Mouse (Mus musculus): ENCODE measurements at regions not wholly inside any gene's neighbourhood (a gene's known extent, or its start where the extent isn't known, plus 50 kb on each side); places are given as distances from the start of the nearest gene placed in this dataset.
A peak's percentile ranks its signal among the peaks of the same experiment; 100 is the strongest.

DNA sequence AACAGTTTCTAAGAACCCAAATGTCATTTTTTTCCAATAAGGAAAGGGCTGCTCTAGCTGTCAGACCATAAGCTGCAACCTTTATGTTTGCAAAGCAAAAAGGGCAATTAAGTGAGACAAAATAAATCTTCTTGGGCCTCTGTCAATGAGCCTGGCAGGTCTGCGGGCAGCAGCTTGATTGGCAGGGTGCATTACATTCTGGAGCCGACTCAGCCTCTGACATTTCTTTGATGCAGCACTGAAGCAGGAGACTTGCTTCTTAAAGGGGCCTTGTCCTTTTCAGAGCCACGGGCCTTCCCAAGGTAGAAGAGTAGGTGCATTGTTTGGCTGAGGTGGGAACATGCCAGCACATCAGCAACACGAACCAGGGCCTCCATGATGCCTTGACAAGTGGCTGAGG, 190.2 kb upstream of the Kdm8 start:
- DNase-seq (ENCODE audit: extremely low spot score, low read depth, low spot score) = no peak

GRCm38 (mm10) chr7:125259016-125259415, 185.5 kb upstream of the Kdm8 start:
- no peak for DNase-seq (ENCODE audit: extremely low spot score, low read depth, low spot score)

- DNase-seq (ENCODE audit: extremely low spot score, low read depth, low spot score) = no peak
Observed at GRCm38 (mm10) chr7:125262133-125262532, 182.3 kb upstream of the Kdm8 start.

DNA sequence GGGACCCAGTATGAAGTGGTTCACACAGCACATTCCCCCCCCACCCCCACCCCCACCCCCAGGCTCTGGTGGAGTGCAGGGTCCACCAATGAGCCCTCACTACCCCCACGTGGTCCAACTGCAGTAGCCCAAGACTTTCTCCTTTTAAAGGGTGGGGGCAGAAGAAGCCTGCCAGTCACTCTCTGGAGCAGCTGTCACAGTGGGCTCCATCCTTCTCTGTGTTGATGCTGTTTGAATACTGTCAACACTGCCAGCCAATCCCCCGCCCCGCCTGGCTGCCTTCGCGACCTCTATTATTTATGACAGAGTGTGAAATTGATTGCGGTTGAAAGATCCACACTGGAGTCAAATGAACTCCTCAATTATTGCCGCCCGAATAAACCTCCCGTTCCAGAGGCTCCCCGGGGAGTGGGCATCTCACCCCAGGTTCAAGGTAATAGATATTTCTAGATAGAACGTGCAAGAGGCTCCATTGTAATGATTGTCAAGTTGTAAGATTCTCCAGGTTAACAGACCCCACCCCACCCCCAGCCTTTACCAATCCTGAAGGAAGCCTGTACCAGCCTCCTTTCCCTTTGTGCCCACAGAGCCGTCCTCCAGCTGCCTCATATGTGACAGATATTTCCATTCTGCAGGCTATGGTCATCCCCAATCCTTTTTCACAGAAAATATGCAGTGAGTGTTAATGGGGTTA, 181.7 kb upstream of the Kdm8 start:
- DNase-seq (ENCODE audit: extremely low spot score, low read depth, low spot score) = no peak

DNA sequence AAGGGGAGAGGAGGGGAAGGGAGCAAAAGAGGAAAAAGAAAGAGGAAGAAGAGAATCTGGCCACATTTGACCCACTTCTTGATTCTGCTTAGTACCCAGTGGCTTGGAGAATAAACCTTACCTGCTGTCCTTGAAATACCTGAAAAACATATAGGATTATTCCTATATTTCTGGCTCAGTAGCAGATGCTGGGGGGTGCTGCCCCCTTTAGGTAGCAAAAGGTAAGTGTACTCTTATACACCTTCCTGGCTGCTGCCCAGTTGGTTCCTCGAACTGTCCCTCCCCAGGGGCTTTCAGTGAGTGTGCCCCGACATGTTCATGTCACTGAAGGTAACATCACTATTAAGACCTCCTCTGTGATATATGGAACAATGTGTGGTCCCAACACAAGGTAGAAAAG, 180.7 kb upstream of the Kdm8 start:
- DNase-seq (ENCODE audit: extremely low spot score, low read depth, low spot score) = no peak

- no peak for DNase-seq (ENCODE audit: extremely low spot score, low read depth, low spot score)
Observed at GRCm38 (mm10) chr7:125270711-125271110, 173.8 kb upstream of the Kdm8 start.

DNA sequence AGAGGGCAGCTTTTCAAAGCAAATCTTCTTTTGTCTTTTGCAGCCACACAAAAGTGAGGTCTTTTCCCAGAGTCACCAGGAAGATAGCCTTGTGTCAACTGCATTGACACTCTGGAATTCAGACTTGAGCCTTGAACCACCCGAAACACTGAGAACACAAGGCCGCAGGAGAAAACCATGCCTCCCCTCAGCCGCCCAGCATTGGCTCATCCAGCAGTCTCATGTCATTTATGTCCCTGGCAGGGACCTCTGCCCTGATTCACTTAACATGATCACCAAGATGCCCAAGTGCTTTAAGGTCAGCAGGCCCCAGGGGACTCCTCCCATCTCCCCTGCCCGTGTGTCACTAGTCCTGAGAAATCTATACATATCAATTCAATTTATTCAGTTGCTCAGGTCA, 173.1 kb upstream of the Kdm8 start:
- no peak for DNase-seq (ENCODE audit: extremely low spot score, low read depth, low spot score)

DNA sequence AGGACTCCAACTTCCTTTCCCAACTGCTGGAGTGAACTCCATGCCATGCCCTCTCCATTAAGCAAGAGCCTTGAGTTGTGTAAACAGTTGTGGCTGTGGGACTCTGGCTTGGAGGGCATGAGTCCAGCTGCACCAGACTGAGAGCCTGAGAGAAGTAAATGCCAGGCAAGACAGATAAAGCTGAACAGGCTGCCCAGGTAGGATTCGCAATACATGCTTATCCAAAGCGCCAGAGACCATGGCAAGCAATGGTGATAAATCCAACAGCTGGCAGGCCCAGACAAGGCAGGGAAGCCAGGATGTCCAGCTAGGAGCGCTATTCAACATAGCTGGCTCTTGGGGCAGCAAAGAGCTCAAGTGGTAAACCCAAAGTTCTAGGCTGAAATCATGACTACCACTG, 163.1 kb upstream of the Kdm8 start:
- DNase-seq (ENCODE audit: extremely low spot score, low read depth, low spot score) = no peak

DNA sequence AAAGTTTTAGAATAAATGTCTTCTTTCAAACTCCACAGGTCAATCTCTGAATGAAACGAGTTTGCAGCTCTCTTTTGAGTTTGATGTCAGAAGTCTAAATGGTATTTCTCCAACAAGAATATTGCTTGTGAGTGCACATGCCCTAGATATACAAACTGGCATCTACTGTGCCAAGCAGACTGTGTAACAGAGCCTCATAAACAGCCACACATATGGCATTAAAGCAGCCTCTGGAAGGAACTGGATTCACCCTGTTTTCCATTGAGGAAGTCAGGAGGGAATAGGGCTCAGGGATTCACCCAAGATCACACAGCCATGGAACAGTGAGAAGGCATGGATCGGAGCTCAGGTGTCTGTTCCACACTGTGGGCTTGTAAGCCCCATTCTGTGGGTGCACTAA, 149.2 kb upstream of the Kdm8 start:
- no peak for DNase-seq (ENCODE audit: extremely low spot score, low read depth, low spot score)

DNA sequence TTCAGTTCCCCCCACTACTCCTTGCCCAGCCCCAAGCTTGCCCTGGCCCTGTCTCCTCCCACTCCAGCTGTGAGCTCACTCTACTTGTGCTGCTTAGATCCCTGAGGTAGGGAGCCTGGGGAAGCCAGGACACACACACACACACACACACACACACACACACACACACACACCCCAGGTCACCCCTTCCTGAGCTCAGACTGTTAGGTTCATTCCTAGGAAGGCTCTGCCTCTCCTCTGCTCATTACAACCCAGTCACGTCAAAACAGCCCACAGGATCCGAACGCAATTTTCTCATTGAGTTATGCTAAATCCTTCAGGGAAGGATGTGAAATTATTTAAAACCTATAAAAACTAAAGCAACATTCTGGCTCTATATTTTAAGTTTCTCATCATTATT, 136.0 kb upstream of the Kdm8 start:
- no peak for DNase-seq (ENCODE audit: extremely low spot score, low read depth, low spot score)

DNA sequence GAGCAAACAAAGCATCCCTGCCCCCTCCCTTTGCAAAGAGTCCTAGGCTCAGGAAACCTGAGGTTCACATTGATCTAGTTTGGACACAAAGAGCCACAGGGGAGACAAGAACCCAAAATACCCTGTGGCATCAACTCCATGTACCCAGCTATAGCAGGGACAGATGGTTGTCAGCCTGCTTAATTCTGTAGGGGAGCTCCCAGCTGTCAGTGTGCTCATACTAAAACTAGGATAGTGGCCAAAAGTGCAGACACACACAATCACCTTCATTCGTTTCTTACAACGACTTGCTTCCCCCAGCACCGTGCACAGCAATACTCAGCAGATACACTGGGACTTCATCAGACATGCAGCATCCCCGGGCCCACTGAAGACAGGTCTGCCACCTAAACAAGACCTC, 133.5 kb upstream of the Kdm8 start:
- no peak for DNase-seq (ENCODE audit: extremely low spot score, low read depth, low spot score)

- DNase-seq (ENCODE audit: extremely low spot score, low read depth, low spot score) = no peak
Observed at GRCm38 (mm10) chr7:125313604-125314003, 130.9 kb upstream of the Kdm8 start.

DNA sequence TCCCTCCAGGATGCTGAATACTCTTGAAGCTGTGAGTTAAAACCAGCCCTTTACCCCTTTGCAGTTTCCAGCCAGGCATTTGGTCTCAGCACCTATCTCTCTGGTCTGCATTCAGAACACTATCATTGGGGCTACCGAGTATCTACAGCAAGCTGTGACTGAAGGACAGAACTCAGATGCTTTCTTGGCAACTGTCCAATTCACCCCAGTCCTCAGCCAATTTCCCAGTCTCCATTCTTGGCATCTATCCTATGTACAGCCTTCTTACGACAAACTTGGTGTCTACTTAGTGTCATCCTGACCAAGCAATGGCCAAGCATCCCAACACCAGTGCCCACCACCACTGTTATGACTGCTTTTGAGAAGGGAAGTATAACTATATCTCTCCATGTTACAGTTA, 109.7 kb upstream of the Kdm8 start:
- DNase-seq (ENCODE audit: extremely low spot score, low read depth, low spot score) = no peak

- no peak for DNase-seq (ENCODE audit: extremely low spot score, low read depth, low spot score)
Observed at GRCm38 (mm10) chr7:125335586-125336165, 108.8 kb upstream of the Kdm8 start.

GRCm38 (mm10) chr7:125336826-125337225, 107.7 kb upstream of the Kdm8 start:
- DNase-seq (ENCODE audit: extremely low spot score, low read depth, low spot score) = no peak

GRCm38 (mm10) chr7:125338177-125338751, 106.2 kb upstream of the Kdm8 start:
- peak; percentile 30 for DNase-seq (ENCODE audit: extremely low spot score, low read depth, low spot score)

DNA sequence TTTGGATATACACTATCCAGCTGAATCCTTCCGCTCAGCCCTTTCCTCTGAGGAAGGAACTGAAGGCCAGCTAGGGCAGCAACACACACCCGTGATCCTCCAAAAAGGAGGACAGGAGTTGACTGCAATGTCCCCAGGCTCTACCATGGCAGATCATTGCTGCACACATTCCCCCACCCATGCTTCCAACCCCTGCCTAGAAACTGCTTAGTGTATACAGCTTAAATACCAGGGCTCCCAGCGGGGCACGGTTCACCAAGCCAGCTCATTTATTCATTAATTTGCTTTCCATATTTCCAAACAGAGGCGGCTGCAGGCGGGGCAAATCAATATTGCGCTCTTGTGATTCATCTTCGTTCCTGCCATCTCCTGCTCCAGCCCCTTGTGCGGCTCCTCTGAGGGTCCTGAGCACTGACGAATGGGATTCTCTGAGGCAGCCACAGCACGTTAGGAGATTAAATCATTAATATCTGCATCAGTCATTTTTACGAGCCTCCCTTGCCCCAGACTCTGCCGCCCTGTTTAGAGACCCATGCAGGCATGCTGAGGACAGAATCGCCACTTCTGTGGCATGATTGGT, 104.1 kb upstream of the Kdm8 start:
- no peak for DNase-seq (ENCODE audit: extremely low spot score, low read depth, low spot score)

DNA sequence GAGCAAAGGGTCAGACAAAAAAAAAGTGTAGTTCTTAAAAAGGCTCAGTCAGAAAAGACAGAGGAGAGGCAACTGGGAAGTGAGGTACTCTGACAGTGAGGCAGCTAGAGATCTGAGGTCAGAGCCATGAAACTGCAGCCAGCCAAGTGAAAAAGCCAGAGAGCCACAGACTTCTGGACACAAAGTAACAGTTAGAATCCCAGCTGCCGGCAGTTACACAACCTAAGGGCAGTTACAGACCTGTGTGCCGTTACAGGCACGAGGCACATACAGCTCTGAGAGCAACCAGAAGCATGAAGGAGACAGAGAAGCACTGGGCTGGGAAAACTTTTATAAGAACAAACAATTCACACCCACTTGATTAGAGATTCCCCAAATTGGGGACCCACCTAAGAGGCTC, 94.9 kb upstream of the Kdm8 start:
- no peak for DNase-seq (ENCODE audit: extremely low spot score, low read depth, low spot score)

DNA sequence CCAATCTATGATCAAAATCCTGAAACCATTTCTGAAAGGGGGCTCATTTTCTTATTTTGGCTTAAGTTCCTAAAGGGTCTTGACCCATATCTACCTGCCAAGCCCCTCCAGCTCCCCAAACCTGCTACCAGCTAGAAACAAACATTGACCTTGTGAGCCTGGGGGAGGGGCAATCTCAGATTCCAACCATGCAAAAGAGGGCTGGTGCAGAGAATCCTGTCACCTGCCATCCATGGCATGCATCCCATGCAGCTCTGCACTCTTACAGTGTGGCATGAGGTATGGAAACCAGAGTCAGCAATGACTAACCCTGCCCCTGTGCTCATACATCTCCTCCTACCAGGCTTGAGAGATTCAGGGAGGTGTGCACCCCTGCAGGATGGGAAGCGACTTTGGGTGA, 90.3 kb upstream of the Kdm8 start:
- no peak for DNase-seq (ENCODE audit: extremely low spot score, low read depth, low spot score)

GRCm38 (mm10) chr7:125354956-125355355, 89.5 kb upstream of the Kdm8 start:
- DNase-seq (ENCODE audit: extremely low spot score, low read depth, low spot score) = no peak

- no peak for DNase-seq (ENCODE audit: extremely low spot score, low read depth, low spot score)
Observed at GRCm38 (mm10) chr7:125358016-125358415, 86.5 kb upstream of the Kdm8 start.

DNA sequence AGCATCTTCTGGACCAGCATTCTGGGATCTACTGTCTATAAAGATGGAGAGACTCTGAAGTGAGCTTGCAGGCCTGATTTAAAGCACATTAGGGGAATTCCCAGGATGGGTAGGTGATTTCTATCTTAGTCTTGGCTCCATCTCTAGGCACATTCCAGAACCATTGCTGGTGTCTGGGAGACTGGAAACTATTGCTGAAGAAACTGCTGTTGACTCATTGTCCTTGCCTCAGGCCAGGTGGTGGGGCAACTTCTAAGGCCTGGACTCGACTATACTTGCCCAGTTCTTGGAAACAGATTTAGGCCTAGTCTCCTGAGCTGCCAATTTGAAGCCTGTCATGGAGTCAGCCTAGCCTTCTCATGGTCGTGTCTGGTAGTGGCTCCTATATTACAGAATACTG, 61.5 kb upstream of the Kdm8 start:
- DNase-seq (ENCODE audit: extremely low spot score, low read depth, low spot score) = no peak
